In genomic region chr4:88802954-88803353, GRCm38 (mm10) we compare ENCODE assay signal across 15 mouse cellular contexts. TPM values are rescaled to one million over a fixed set of nuclear protein-coding genes. Genes with fewer than 3 reads are reported as not detected.
"Had no signal": no experiment of that assay in that cellular context is flagged by ENCODE, and none has a peak within 500 bp of the region (broad histone marks: within the 10 kb centered on the region; RNA-seq: fewer than 3 reads in every experiment).

TSS of gene Gm13287 (plus strand) at chr4:88803254.

RNA-seq across cellular contexts. Expression of gene Gm13287, which starts in this region (rescaled TPM):
- polyA plus RNA-seq: intestine, postnatal 0 days; kidney, adult 2 months; kidney, embryonic 14.5 days; kidney, postnatal 0 days; large intestine, adult 2 months; limb, embryonic 10.5 days; limb, embryonic 15.5 days; liver, embryonic 11.5 days; lung, postnatal 0 days; macrophage; midbrain, embryonic 12.5 days; midbrain, embryonic 16.5 days; neural tube, embryonic 13.5 days; stomach, embryonic 16.5 days; testis, adult 2 months had no signal
